Mouse (Mus musculus) small intestine, adult 2 months (tissue): ENCODE data around the gene Alk.

Source experiments
- CTCF ChIP-seq: fragments of 200-500 bp; IDR thresholded peaks from 2 replicates; pipeline ENCODE4 v1.5.1; 2012; ENCODE audit warnings: low read depth, mild to moderate bottlenecking, control low read depth, inconsistent platforms, low read length, moderate library complexity, mixed read lengths; ENCODE audit not compliant: insufficient replicate concordance, insufficient read length; ENCODE audit errors: extremely low read depth
- POLR2A ChIP-seq: fragments of 200-500 bp; IDR thresholded peaks from 2 replicates; pipeline ENCODE4 v1.6.1; 2012; ENCODE audit warnings: low read depth, mild to moderate bottlenecking, control low read depth, inconsistent platforms, low read length, moderate library complexity

GRCm38 (mm10) chr17:71870641-71871040, 733.8 kb downstream of the Alk start:
- TF ChIP-seq POLR2A (no peak), CTCF (no peak)
